Mouse (Mus musculus): ENCODE data around the gene Zfp971. TPM values are rescaled to one million over a fixed set of nuclear protein-coding genes. Genes with fewer than 3 reads are reported as not detected.
"Not testable (repeated sequence)": the region's sequence is repeated elsewhere in the genome, so short reads cannot be mapped to it uniquely, and the experiment has no call there.

Zfp971 gene
- polyA plus RNA-seq (2014; fragmentation: Nextera tagmentation; extraction: Ambion mirVana), result 14.2 and 15.1 TPM in 2 replicates

- peak within 1 kb of the TSS; percentile 53 for H3K4me3 ChIP-seq (ENCODE audit: low read depth, low read length)
- not testable (repeated sequence) for H3K27me3 ChIP-seq (ENCODE audit: control insufficient read depth, insufficient read depth, low read length); H3K27ac ChIP-seq (ENCODE audit: low read depth, low read length); H3K36me3 ChIP-seq (ENCODE audit: control insufficient read depth, insufficient read depth, low read length); ATAC-seq (ENCODE audit: low FRiP score); H3K9me3 ChIP-seq (ENCODE audit: control insufficient read depth, low read length); H3K4me1 ChIP-seq (replicated peaks; ENCODE audit: control insufficient read depth, insufficient read depth, low read length)
- 2% methylated on average over 11 of the region's 15 CpGs for WGBS
- H3K9ac ChIP-seq (ENCODE audit: low read depth, low read length), result peak within 1 kb of the TSS; percentile 45; the same call in 1 of the 2 replicates
- peak within 1 kb of the TSS; percentile 43 for H3K4me2 ChIP-seq (replicated peaks; ENCODE audit: low read depth, low read length)
- DNase-seq (ENCODE audit: low spot score), result peak; percentile 46
These were observed at the start of gene Zfp971 for GRCm38 (mm10) chr2:178023011-178023611. TSS of gene Zfp971 (plus strand) at chr2:178023284.

GRCm38 (mm10) chr2:177974814-177975213 lies 48.3 kb upstream of the Zfp971 start:
- not testable (repeated sequence) for H3K36me3 ChIP-seq (ENCODE audit: control insufficient read depth, insufficient read depth, low read length); H3K4me1 ChIP-seq (replicated peaks; ENCODE audit: control insufficient read depth, insufficient read depth, low read length); H3K27ac ChIP-seq (ENCODE audit: low read depth, low read length); H3K4me2 ChIP-seq (replicated peaks; ENCODE audit: low read depth, low read length); H3K27me3 ChIP-seq (ENCODE audit: control insufficient read depth, insufficient read depth, low read length); H3K4me3 ChIP-seq (ENCODE audit: low read depth, low read length); H3K9ac ChIP-seq (ENCODE audit: low read depth, low read length); ATAC-seq (ENCODE audit: low FRiP score); DNase-seq (ENCODE audit: low spot score); H3K9me3 ChIP-seq (ENCODE audit: control insufficient read depth, low read length)
- 82% methylated on average over 7 of the region's 7 CpGs for WGBS

GRCm38 (mm10) chr2:178019486-178019885 lies 3.6 kb upstream of the Zfp971 start:
- not testable (repeated sequence) for DNase-seq (ENCODE audit: low spot score); ATAC-seq (ENCODE audit: low FRiP score); H3K36me3 ChIP-seq (ENCODE audit: control insufficient read depth, insufficient read depth, low read length); H3K4me1 ChIP-seq (replicated peaks; ENCODE audit: control insufficient read depth, insufficient read depth, low read length); H3K9me3 ChIP-seq (ENCODE audit: control insufficient read depth, low read length); H3K27ac ChIP-seq (ENCODE audit: low read depth, low read length); H3K27me3 ChIP-seq (ENCODE audit: control insufficient read depth, insufficient read depth, low read length); H3K4me2 ChIP-seq (replicated peaks; ENCODE audit: low read depth, low read length); H3K4me3 ChIP-seq (ENCODE audit: low read depth, low read length); H3K9ac ChIP-seq (ENCODE audit: low read depth, low read length)
- 87% methylated on average over 3 of the region's 3 CpGs for WGBS

GRCm38 (mm10) chr2:178020773-178021172 lies 2.3 kb upstream of the Zfp971 start:
- not testable (repeated sequence) for H3K36me3 ChIP-seq (ENCODE audit: control insufficient read depth, insufficient read depth, low read length); H3K27ac ChIP-seq (ENCODE audit: low read depth, low read length); DNase-seq (ENCODE audit: low spot score); H3K4me1 ChIP-seq (replicated peaks; ENCODE audit: control insufficient read depth, insufficient read depth, low read length); H3K27me3 ChIP-seq (ENCODE audit: control insufficient read depth, insufficient read depth, low read length); H3K9ac ChIP-seq (ENCODE audit: low read depth, low read length); H3K9me3 ChIP-seq (ENCODE audit: control insufficient read depth, low read length); ATAC-seq (ENCODE audit: low FRiP score); H3K4me2 ChIP-seq (replicated peaks; ENCODE audit: low read depth, low read length); H3K4me3 ChIP-seq (ENCODE audit: low read depth, low read length)
- WGBS, result 92% methylated on average over 8 of the region's 8 CpGs

GRCm38 (mm10) chr2:178023861-178024260 lies 777 bp downstream of the Zfp971 start:
- Histone ChIP-seq H3K4me3 (ENCODE audit: low read depth, low read length) (peak overlapping the region; percentile 53), H3K4me2 (replicated peaks; ENCODE audit: low read depth, low read length) (peak overlapping the region; percentile 43)
- ATAC-seq (ENCODE audit: low FRiP score); H3K9me3 ChIP-seq (ENCODE audit: control insufficient read depth, low read length); H3K27ac ChIP-seq (ENCODE audit: low read depth, low read length); H3K36me3 ChIP-seq (ENCODE audit: control insufficient read depth, insufficient read depth, low read length); H3K27me3 ChIP-seq (ENCODE audit: control insufficient read depth, insufficient read depth, low read length); H3K9ac ChIP-seq (ENCODE audit: low read depth, low read length); H3K4me1 ChIP-seq (replicated peaks; ENCODE audit: control insufficient read depth, insufficient read depth, low read length): not testable (repeated sequence)
- peak; percentile 0 for DNase-seq (ENCODE audit: low spot score)
- 30% methylated on average over 2 of the region's 2 CpGs for WGBS

GRCm38 (mm10) chr2:178027601-178028000 lies 4.5 kb downstream of the Zfp971 start:
- H3K9ac ChIP-seq (ENCODE audit: low read depth, low read length); H3K9me3 ChIP-seq (ENCODE audit: control insufficient read depth, low read length); ATAC-seq (ENCODE audit: low FRiP score); H3K36me3 ChIP-seq (ENCODE audit: control insufficient read depth, insufficient read depth, low read length); H3K4me2 ChIP-seq (replicated peaks; ENCODE audit: low read depth, low read length); H3K4me3 ChIP-seq (ENCODE audit: low read depth, low read length); DNase-seq (ENCODE audit: low spot score); H3K27me3 ChIP-seq (ENCODE audit: control insufficient read depth, insufficient read depth, low read length); H3K27ac ChIP-seq (ENCODE audit: low read depth, low read length); H3K4me1 ChIP-seq (replicated peaks; ENCODE audit: control insufficient read depth, insufficient read depth, low read length): not testable (repeated sequence)
- 98% methylated on average over 2 of the region's 3 CpGs for WGBS

- no peak overlapping the region for H3K9ac ChIP-seq (ENCODE audit: low read depth, low read length)
- no peaks in the 10 kb centered on the region for H3K36me3 ChIP-seq (ENCODE audit: control insufficient read depth, insufficient read depth, low read length)
- H3K4me2 ChIP-seq (replicated peaks; ENCODE audit: low read depth, low read length), result no peak overlapping the region
- DNase-seq (ENCODE audit: low spot score), result peak; percentile 71
- H3K27me3 ChIP-seq (ENCODE audit: control insufficient read depth, insufficient read depth, low read length), result no peaks in the 10 kb centered on the region
- H3K27ac ChIP-seq (ENCODE audit: low read depth, low read length), result no peak overlapping the region
- peak; percentile 59; the same call in 1 of the 2 replicates for ATAC-seq (ENCODE audit: low FRiP score)
- no peaks in the 10 kb centered on the region for H3K4me1 ChIP-seq (replicated peaks; ENCODE audit: control insufficient read depth, insufficient read depth, low read length)
- H3K4me3 ChIP-seq (ENCODE audit: low read depth, low read length), result no peak overlapping the region
- no peaks in the 10 kb centered on the region for H3K9me3 ChIP-seq (ENCODE audit: control insufficient read depth, low read length)
- 4% methylated on average over 1 of the region's 1 CpGs for WGBS
These were observed 35.1 kb downstream of the Zfp971 start for GRCm38 (mm10) chr2:178058195-178058594.

- not testable (repeated sequence) for H3K9ac ChIP-seq (ENCODE audit: low read depth, low read length); DNase-seq (ENCODE audit: low spot score)
- 0% methylated on average over 2 of the region's 14 CpGs for WGBS
These were observed 55.2 kb downstream of the Zfp971 start, which contains the start of gene Zfp931 for GRCm38 (mm10) chr2:178078166-178078717. TSS of gene Zfp931 (minus strand) at chr2:178078476.

More at GRCm38 (mm10) chr2:178078166-178078717, 55.2 kb downstream of the Zfp971 start, which contains the start of gene Zfp931:
- not testable (repeated sequence) for H3K9me3 ChIP-seq (ENCODE audit: control insufficient read depth, low read length); H3K27me3 ChIP-seq (ENCODE audit: control insufficient read depth, insufficient read depth, low read length); H3K36me3 ChIP-seq (ENCODE audit: control insufficient read depth, insufficient read depth, low read length); H3K4me1 ChIP-seq (replicated peaks; ENCODE audit: control insufficient read depth, insufficient read depth, low read length); H3K27ac ChIP-seq (ENCODE audit: low read depth, low read length); ATAC-seq (ENCODE audit: low FRiP score)
- H3K4me2 ChIP-seq (replicated peaks; ENCODE audit: low read depth, low read length), result peak within 1 kb of the TSS; percentile 29
- H3K4me3 ChIP-seq (ENCODE audit: low read depth, low read length), result peak within 1 kb of the TSS; percentile 32
